Mouse (Mus musculus) embryonic facial prominence, embryonic 13.5 days (tissue): ENCODE data around the gene Igsf6. TPM values are rescaled to one million over a fixed set of nuclear protein-coding genes. Genes with fewer than 3 reads are reported as not detected.
A peak's percentile ranks its signal among the peaks of the same experiment; 100 is the strongest.

ENCODE experiments used
- ATAC-seq: fragments of 200-750 bp; cut with Nextera tagmentation; 2 replicates; pipeline ENCODE4 v1.8.0; 2017; ENCODE audit warnings: low read depth; ENCODE audit not compliant: insufficient number of reproducible peaks, insufficient read depth, low FRiP score, low TSS enrichment
- H3K27ac ChIP-seq: fragments of 300-500 bp; sonication (generic); 2 replicates; pipeline ENCODE4 v1.5.1; 2015; ENCODE audit warnings: moderate library complexity, mild to moderate bottlenecking, inconsistent platforms
- H3K27me3 ChIP-seq: fragments of 300-500 bp; sonication (generic); 2 replicates; pipeline ENCODE4 v1.6.1; 2015; ENCODE audit warnings: mild to moderate bottlenecking, inconsistent platforms
- H3K36me3 ChIP-seq: fragments of 300-500 bp; sonication (generic); 2 replicates; pipeline ENCODE4 v1.6.1; 2015; ENCODE audit warnings: mild to moderate bottlenecking, inconsistent platforms
- H3K4me1 ChIP-seq: fragments of 300-500 bp; sonication (generic); 2 replicates; pipeline ENCODE4 v1.6.1; 2015; ENCODE audit warnings: inconsistent platforms
- H3K4me2 ChIP-seq: fragments of 300-500 bp; sonication (generic); 2 replicates; pipeline ENCODE4 v1.6.1; 2015; ENCODE audit warnings: moderate library complexity, mild to moderate bottlenecking, inconsistent platforms
- H3K4me3 ChIP-seq: fragments of 300-500 bp; sonication (generic); 2 replicates; pipeline ENCODE4 v1.5.1; 2015; ENCODE audit warnings: mild to moderate bottlenecking, inconsistent platforms
- H3K9ac ChIP-seq: fragments of 300-500 bp; sonication (generic); 2 replicates; pipeline ENCODE4 v1.6.1; 2015; ENCODE audit warnings: mild to moderate bottlenecking, inconsistent platforms
- H3K9me3 ChIP-seq: fragments of 300-500 bp; sonication (generic); 2 replicates; pipeline ENCODE4 v1.6.1; 2016; ENCODE audit warnings: inconsistent platforms
- WGBS: fragments of 180-500 bp; shearing (Covaris S2); methylation state at CpG from one replicate; pipeline ENCODE4 v1.1.7; 2015; ENCODE audit warnings: mixed read lengths; 5-methylcytosine and 5-hydroxymethylcytosine counted together
- polyA plus RNA-seq: library from polyadenylated mRNA; unstranded; fragments of >200 nt; fragmentation: Nextera tagmentation; extraction: Ambion mirVana; gene quantifications from 2 replicates; pipeline ENCODE4 v1.2.1, GENCODE M21; 2015

The Igsf6 gene
- polyA plus RNA-seq: 1.7 TPM in 2 replicates

GRCm38 (mm10) chr7:121074281-121074680 lies at the start of gene Igsf6:
TSS of gene Igsf6 (minus strand) at chr7:121074572.
- no peaks in the 10 kb centered on the region for H3K27me3 ChIP-seq
- no peak within 1 kb of the TSS for H3K9ac ChIP-seq
- H3K27ac ChIP-seq: no peak within 1 kb of the TSS
- 84% methylated on average over 11 of the region's 11 CpGs for WGBS
- no peak for ATAC-seq
- H3K36me3 ChIP-seq: peaks cover 63% of the 10 kb centered on the region
- H3K4me3 ChIP-seq: no peak within 1 kb of the TSS
- no peaks in the 10 kb centered on the region for H3K4me1 ChIP-seq
- H3K9me3 ChIP-seq: no peaks in the 10 kb centered on the region
- H3K4me2 ChIP-seq: no peak within 1 kb of the TSS

- H3K9ac ChIP-seq: no peak overlapping the region; the same call in 1 of the 2 replicates
- ATAC-seq: no peak; the same call in 1 of the 2 replicates
These were observed 45.9 kb upstream of the Igsf6 start for GRCm38 (mm10) chr7:121120143-121120818.

GRCm38 (mm10) chr7:121111762-121112161 lies 37.4 kb upstream of the Igsf6 start:
- no peak for ATAC-seq
- H3K4me3 ChIP-seq: no peak overlapping the region
- H3K4me2 ChIP-seq: no peak overlapping the region
- H3K9me3 ChIP-seq: no peaks in the 10 kb centered on the region
- no peaks in the 10 kb centered on the region for H3K27me3 ChIP-seq
- H3K27ac ChIP-seq: no peak overlapping the region
- H3K36me3 ChIP-seq: no peaks in the 10 kb centered on the region
- no peaks in the 10 kb centered on the region for H3K4me1 ChIP-seq
- no peak overlapping the region for H3K9ac ChIP-seq
- WGBS: 75% methylated on average over 3 of the region's 3 CpGs

More at GRCm38 (mm10) chr7:121120143-121120818, 45.9 kb upstream of the Igsf6 start:
- Histone ChIP-seq H3K4me2 (0 out of 2 replicates have a peak overlapping the region, but pooled peaks have one; percentile 22), H3K27ac (no peak overlapping the region), H3K9me3 (no peaks in the 10 kb centered on the region), H3K4me3 (no peak overlapping the region), H3K4me1 (no peaks in the 10 kb centered on the region), H3K27me3 (no peaks in the 10 kb centered on the region), H3K36me3 (no peaks in the 10 kb centered on the region)
- 10% methylated on average over 10 of the region's 10 CpGs for WGBS

GRCm38 (mm10) chr7:121111321-121111720 lies 36.9 kb upstream of the Igsf6 start:
- Histone ChIP-seq H3K27me3 (no peaks in the 10 kb centered on the region), H3K36me3 (no peaks in the 10 kb centered on the region), H3K9me3 (no peaks in the 10 kb centered on the region), H3K4me2 (no peak overlapping the region), H3K27ac (no peak overlapping the region), H3K4me3 (no peak overlapping the region), H3K9ac (no peak overlapping the region), H3K4me1 (no peaks in the 10 kb centered on the region)
- 45% methylated on average over 3 of the region's 3 CpGs for WGBS
- no peak for ATAC-seq

- 20% methylated on average over 3 of the region's 3 CpGs for WGBS
- no peak overlapping the region for H3K4me3 ChIP-seq
- H3K4me2 ChIP-seq: no peak overlapping the region
- no peaks in the 10 kb centered on the region for H3K9me3 ChIP-seq
- no peaks in the 10 kb centered on the region for H3K36me3 ChIP-seq
- H3K27ac ChIP-seq: no peak overlapping the region
- H3K4me1 ChIP-seq: no peaks in the 10 kb centered on the region
- no peak for ATAC-seq
- H3K27me3 ChIP-seq: no peaks in the 10 kb centered on the region
- no peak overlapping the region for H3K9ac ChIP-seq
These were observed 33.5 kb upstream of the Igsf6 start for GRCm38 (mm10) chr7:121107851-121108250.

- Histone ChIP-seq H3K36me3 (no peaks in the 10 kb centered on the region), H3K4me2 (no peak overlapping the region), H3K27ac (no peak overlapping the region), H3K9ac (no peak overlapping the region), H3K27me3 (no peaks in the 10 kb centered on the region), H3K9me3 (no peaks in the 10 kb centered on the region), H3K4me1 (no peaks in the 10 kb centered on the region), H3K4me3 (no peak overlapping the region)
- 69% methylated on average over 10 of the region's 10 CpGs for WGBS
- no peak for ATAC-seq
These were observed 24.4 kb upstream of the Igsf6 start for GRCm38 (mm10) chr7:121098614-121099389.

GRCm38 (mm10) chr7:121093026-121093425 lies 18.7 kb upstream of the Igsf6 start:
- ATAC-seq: no peak
- no peaks in the 10 kb centered on the region for H3K36me3 ChIP-seq

GRCm38 (mm10) chr7:121090748-121091147 lies 16.4 kb upstream of the Igsf6 start:
- 61% methylated on average over 7 of the region's 7 CpGs for WGBS
- no peaks in the 10 kb centered on the region for H3K36me3 ChIP-seq

More at GRCm38 (mm10) chr7:121093026-121093425, 18.7 kb upstream of the Igsf6 start:
- no peak overlapping the region for H3K27ac ChIP-seq
- no peaks in the 10 kb centered on the region for H3K9me3 ChIP-seq
- WGBS: 80% methylated on average over 4 of the region's 4 CpGs
- H3K9ac ChIP-seq: no peak overlapping the region
- no peaks in the 10 kb centered on the region for H3K27me3 ChIP-seq
- H3K4me2 ChIP-seq: no peak overlapping the region
- 0 out of 2 replicates have a peak, but pooled peaks cover 6% of the 10 kb centered on the region for H3K4me1 ChIP-seq
- H3K4me3 ChIP-seq: no peak overlapping the region

GRCm38 (mm10) chr7:121088745-121089144 lies 14.4 kb upstream of the Igsf6 start:
- Histone ChIP-seq H3K9ac (no peak overlapping the region), H3K27me3 (no peaks in the 10 kb centered on the region), H3K36me3 (no peaks in the 10 kb centered on the region), H3K4me2 (no peak overlapping the region), H3K9me3 (no peaks in the 10 kb centered on the region), H3K27ac (no peak overlapping the region), H3K4me1 (peaks cover 20% of the 10 kb centered on the region), H3K4me3 (no peak overlapping the region)
- 77% methylated on average over 5 of the region's 5 CpGs for WGBS
- ATAC-seq: no peak

More at GRCm38 (mm10) chr7:121090748-121091147, 16.4 kb upstream of the Igsf6 start:
- ATAC-seq: peak; percentile 54; the same call in 1 of the 2 replicates
- Histone ChIP-seq H3K27ac (no peak overlapping the region; the same call in 1 of the 2 replicates), H3K9me3 (no peaks in the 10 kb centered on the region), H3K4me3 (no peak overlapping the region), H3K9ac (no peak overlapping the region), H3K27me3 (no peaks in the 10 kb centered on the region), H3K4me1 (peaks cover 9% of the 10 kb centered on the region), H3K4me2 (no peak overlapping the region)

GRCm38 (mm10) chr7:121085500-121085899 lies 11.1 kb upstream of the Igsf6 start:
- ATAC-seq: no peak
- peaks cover 2% of the 10 kb centered on the region for H3K36me3 ChIP-seq
- no peaks in the 10 kb centered on the region for H3K9me3 ChIP-seq
- no peak overlapping the region for H3K4me3 ChIP-seq
- H3K27ac ChIP-seq: no peak overlapping the region
- no peak overlapping the region for H3K9ac ChIP-seq
- no peaks in the 10 kb centered on the region for H3K27me3 ChIP-seq
- H3K4me1 ChIP-seq: peaks cover 20% of the 10 kb centered on the region
- no peak overlapping the region for H3K4me2 ChIP-seq
- WGBS: 3% methylated on average over 4 of the region's 4 CpGs

- no peak for ATAC-seq
- 57% methylated on average over 8 of the region's 8 CpGs for WGBS
- Histone ChIP-seq H3K4me1 (peaks cover 20% of the 10 kb centered on the region), H3K9ac (no peak overlapping the region), H3K36me3 (peaks cover 6% of the 10 kb centered on the region), H3K27me3 (no peaks in the 10 kb centered on the region), H3K4me3 (no peak overlapping the region), H3K27ac (no peak overlapping the region), H3K4me2 (no peak overlapping the region), H3K9me3 (no peaks in the 10 kb centered on the region)
These were observed 10.6 kb upstream of the Igsf6 start for GRCm38 (mm10) chr7:121084840-121085453.
